Mouse (Mus musculus): ENCODE results near the gene Gucd1.

DNA sequence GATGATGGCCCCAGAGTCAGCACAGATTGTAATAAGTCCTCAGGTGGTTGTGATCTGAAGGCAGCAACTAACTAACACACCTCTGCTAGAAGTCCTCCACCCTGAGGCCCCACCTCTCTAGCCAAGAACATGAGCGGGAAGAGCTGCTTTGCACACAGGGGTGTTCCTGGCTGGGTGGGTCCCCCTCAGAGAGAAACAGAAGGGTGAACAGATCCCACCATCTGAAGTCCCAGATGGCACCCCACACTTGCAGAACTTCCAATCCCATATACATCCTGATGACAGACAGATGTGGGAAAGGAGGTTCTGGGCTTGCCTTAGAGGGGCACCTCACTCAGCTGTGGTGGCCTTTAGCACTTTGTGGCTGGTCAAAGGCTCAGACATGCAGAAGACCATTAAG lies 80.5 kb downstream of the Gucd1 start:
- TF ChIP-seq ZNF384 (IDR thresholded peaks at IDR 0.05; ENCODE audit: low read depth, low read length): no peak
- no peak for TF ChIP-seq MAFK (IDR thresholded peaks at IDR 0.05; ENCODE audit: insufficient read depth, low read depth, low read length)
- TF ChIP-seq CHD2 (IDR thresholded peaks at IDR 0.05; ENCODE audit: low read depth, low read length): no peak
